Mouse (Mus musculus): Measurements from ENCODE around the gene Clec3b.

Clec3b gene

DNA sequence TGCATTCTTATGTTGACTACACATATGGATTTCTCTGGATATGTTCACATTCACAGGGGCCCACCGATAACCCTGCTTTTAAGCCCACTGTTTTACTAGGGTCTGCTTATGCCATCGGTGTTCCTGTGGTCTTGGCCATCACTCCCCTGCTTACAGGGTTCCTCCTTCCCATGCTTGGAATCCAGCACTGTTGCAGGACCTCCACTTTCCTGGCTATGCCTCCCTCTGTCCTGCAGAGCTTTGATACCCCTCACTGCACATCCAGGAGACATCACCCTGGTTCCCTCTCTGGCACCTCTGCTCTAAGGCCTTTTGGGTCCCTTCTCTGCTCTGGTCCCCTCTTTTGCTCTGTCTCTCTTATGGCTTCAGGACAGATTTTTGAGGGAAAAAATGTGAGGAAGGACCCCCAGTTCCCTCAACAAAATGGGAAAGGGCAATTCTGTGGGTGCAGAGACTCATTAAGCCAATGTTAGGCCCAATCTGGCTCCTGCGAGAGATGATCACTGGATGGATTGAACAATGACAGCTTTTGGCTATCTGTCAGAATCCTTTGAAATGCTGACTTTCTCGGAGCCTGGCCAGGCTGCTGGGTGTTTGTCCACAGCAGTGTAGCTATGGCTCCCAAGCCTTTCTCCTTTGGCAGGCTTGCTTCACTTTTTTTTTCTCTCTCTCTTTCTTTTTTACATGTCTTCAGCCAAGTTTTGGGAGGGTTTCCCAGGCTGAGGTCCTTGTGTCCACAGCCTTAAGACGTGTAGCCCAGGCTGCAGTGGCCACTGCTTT lies at the start of gene Clec3b:
Gene Clec3b (plus strand): TSS at position 706 of the 780 bp plus-strand sequence.
- DNase-seq (ENCODE audit: low spot score), result peak; percentile 39

- no peak for DNase-seq (ENCODE audit: low spot score)
Observed at GRCm38 (mm10) chr9:123103425-123103824, 47.3 kb upstream of the Clec3b start.

DNA sequence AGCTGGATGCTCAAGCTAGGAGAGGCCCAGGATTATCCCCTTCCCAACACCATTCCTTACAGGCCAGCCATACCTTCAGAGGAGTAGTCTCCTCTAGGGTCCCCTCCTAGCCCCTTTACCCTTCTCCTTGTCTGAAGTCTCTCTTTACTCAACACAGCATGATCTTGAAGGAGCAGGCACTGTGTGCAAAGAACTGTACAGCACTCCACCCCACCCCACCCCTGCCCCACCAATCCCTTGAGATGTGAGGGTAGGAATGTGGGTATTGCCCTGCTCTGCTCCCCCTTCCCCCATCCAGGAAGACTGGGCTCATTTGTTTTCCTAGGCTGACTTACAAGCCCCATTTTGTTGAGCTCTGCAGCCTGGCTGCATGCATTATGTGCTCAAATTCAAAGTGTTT lies 46.4 kb upstream of the Clec3b start:
- no peak for DNase-seq (ENCODE audit: low spot score)

DNA sequence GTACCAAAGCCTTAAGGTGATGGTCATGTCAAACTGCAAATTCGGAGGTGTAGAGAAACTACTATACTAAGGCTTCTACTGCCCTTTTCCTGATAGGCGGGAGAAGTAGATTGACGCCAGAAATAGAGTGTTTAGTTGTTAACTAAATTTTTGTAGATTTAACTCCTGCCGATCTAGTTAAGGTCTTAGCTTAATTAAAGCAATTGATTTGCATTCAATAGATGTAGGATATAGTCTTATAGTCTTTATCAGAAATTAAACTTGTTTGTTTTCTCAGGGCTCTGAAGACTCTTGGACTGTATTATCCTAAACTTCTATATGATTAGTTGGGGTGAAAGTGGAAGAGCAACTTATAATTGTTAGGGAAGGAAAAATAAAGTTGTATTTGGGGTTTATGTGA lies 43.6 kb upstream of the Clec3b start:
- no peak for DNase-seq (ENCODE audit: low spot score)

- DNase-seq (ENCODE audit: low spot score), result no peak
Observed at GRCm38 (mm10) chr9:123109188-123109587, 41.6 kb upstream of the Clec3b start.

DNA sequence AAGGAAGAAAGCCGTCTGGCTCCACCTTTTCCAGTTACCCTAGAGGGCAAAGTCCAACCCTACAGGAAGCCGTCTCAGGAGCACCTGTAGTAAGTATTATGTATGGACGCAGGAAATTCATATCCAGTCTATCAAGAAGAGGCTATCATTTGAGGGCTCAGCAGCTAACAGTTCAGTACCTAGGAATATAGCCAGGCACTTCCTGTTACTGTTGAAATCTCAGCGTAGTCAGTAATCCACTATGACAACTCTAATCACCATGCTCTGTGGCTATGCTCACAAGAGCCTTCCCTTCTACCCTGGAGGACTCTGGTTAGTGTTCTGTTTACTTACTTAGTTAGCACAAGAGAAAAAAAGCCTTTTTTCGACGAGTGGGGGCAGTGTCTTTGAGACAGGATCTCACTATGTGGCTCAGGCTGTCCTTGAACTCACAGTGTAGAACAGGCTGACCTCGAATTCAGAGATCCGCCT lies 39.0 kb upstream of the Clec3b start:
- DNase-seq (ENCODE audit: low spot score), result no peak

GRCm38 (mm10) chr9:123112805-123113521 lies 37.8 kb upstream of the Clec3b start, which contains the start of the genes Zdhhc3 and Exosc7:
Zdhhc3 (minus strand) TSS chr9:123113205.
Exosc7 (plus strand) TSS chr9:123113215.
- DNase-seq (ENCODE audit: low spot score), result peak; percentile 78

DNA sequence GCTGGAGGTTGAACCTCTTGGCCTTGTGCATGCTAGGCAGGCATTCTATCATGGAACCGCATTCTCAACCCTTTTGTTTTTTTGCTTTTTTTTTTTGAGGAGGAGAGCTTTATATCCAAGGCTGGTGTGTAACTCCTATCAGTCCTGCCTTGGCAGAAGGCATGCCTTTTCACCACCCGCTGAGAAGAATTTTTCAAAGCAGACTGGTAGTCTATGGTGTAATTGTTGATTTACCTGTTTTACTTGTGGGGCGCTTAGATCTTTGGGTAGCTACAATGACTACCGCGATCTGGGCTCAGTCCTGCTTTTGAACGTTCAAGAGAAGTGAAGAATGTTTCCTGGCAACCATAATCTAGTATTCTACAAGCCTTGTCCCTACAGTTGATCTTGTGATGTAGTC lies 36.8 kb upstream of the Clec3b start:
- no peak for DNase-seq (ENCODE audit: low spot score)

- no peak for DNase-seq (ENCODE audit: low spot score)
Observed at GRCm38 (mm10) chr9:123115566-123115965, 35.2 kb upstream of the Clec3b start.

- DNase-seq (ENCODE audit: low spot score), result no peak
Observed at GRCm38 (mm10) chr9:123123017-123123416, 27.7 kb upstream of the Clec3b start.

GRCm38 (mm10) chr9:123123571-123124412 lies 27.0 kb upstream of the Clec3b start:
- DNase-seq (ENCODE audit: low spot score), result no peak

GRCm38 (mm10) chr9:123124413-123124981 lies 26.2 kb upstream of the Clec3b start:
- DNase-seq (ENCODE audit: low spot score), result no peak

DNA sequence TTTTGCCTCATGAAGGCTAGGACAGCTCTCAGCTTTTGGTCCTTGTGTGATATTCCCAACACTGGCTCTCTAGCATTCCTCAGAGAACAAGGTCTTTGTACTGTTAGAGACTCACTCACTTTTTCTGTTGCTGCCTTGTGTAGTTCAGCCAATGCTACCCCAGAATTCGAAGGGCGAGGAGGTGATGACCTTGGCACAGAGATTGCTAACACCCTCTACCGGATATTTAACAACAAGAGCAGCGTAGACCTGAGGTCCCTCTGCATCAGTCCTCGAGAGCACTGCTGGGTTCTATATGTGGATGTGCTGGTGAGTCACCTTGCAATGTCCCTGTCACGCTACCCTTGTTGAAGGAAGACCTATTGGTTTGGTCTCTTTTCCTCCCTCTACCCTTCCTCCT lies 23.1 kb upstream of the Clec3b start:
- no peak for DNase-seq (ENCODE audit: low spot score)

DNA sequence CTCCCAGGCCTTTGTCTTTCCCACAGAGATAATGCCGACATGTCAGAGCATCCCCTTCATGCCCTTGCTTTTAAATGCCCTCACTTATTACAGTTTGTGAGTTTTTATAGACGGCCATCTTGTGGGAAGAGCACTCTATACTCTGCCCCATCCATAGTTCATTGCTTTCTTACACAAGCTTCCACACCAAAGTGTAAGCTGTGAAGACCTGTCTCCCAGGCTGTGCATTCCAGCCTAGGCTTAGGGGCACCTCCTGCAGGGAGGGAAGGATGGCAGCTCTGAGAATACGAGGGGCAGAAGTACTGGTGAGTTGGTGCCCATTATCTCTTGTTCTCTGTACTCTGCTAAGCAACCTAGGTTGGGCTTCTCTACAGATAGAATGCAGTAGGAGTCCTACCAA lies 17.8 kb upstream of the Clec3b start:
- no peak for DNase-seq (ENCODE audit: low spot score)

GRCm38 (mm10) chr9:123136953-123137682 lies 13.6 kb upstream of the Clec3b start:
- DNase-seq (ENCODE audit: low spot score), result no peak

DNA sequence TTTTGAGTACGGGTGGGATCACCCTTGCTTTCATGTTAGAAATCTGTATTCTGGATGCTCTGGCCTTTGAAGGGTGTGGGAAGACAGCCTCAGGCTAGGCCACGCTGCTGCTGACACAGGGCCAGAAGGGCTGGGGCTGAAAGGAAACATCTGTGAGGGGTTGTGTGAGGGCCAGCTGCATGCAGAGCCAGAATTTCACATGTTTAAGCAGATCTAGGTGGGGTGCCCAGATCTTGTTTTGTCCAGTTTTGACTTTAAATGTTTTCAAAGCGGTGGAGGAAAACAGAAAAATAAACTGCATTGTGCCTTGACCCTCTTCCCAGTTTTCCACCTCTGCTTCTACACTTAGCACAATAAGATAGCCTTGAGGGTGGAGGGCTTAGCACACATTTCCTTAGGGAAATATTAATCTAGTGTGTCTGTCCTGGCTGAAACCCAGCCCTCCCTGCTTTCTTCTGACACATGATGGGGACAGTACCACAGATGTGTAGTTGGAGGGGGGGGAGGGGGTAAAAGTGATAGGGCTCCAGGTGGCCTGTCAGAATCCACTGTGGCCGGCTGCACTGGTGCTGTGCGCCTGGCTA lies 11.8 kb upstream of the Clec3b start:
- DNase-seq (ENCODE audit: low spot score), result peak; percentile 60

- no peak for DNase-seq (ENCODE audit: low spot score)
Observed at GRCm38 (mm10) chr9:123139887-123140614, 10.7 kb upstream of the Clec3b start.

DNA sequence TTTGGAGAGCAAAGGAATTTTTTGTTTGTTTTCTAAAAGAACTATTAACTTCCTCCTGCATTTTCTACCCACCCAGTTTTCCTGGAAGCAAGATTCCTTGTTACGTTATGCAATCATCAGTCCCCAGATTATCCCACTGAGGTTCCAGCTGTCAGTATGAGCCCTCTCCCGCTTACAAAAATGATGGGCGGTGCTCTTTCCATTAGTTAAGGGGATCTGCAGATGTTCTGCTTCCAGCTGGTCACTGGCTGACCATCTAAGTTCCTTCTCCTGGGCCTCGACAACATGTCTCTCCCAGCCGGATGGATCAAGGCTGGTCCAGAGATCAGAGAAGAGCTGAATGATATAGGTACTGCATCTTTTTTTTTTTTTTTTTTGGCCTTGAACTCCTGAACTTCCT lies 2.3 kb upstream of the Clec3b start:
- no peak for DNase-seq (ENCODE audit: low spot score)

DNA sequence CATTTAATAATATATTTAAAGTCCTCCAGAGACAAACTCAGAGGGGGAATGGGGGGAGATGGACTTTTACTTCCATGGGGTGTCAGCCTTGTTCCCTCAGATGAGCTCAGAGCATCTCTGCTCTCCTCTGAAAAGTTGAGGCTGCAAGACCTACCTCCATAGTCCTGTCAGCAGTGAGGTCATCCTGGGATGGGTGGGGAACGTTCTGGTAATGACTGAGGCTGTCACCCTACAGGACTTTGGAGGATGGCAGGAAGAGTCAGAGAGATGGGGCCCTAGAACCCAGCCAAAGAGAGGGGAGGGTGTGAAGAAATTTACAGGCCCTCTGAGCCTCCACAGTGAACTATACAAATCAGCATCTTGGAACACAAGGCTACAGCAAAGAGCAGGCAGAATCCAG lies 815 bp downstream of the Clec3b start:
- DNase-seq (ENCODE audit: low spot score), result no peak

DNA sequence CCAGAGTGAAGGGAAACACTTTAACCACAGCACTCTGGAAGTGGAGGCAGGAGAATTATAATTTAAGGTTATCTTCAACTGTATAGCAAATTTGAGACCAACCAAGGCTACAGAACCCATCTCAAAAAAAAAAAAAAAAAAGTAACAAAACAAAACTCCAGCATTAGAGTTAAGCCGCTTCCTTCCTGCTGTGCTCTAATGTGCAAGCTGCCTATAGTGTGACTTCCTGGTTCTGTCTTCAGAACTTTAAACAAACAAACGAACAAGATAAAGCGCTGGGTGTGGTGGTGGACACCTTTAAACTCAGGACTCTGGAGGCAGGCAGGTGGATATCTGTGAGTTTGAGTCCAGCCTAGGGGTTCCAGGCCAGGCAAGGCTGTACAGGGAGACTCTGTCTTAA lies 1.3 kb downstream of the Clec3b start:
- DNase-seq (ENCODE audit: low spot score), result no peak

Measured in ovary, postnatal 14 days (tissue).